Mouse (Mus musculus) spleen, embryonic (tissue): ENCODE measurements at regions not wholly inside any gene's neighbourhood (a gene's known extent, or its start where the extent isn't known, plus 50 kb on each side); places are given as distances from the start of the nearest gene placed in this dataset.

Experiments used
- CTCF ChIA-PET: fragments of 350-600 bp; sonication (Branson Sonifier 250); formaldehyde crosslinking; loops from one replicate; lab custom pipeline; 2022; lab: Charles Lee

DNA sequence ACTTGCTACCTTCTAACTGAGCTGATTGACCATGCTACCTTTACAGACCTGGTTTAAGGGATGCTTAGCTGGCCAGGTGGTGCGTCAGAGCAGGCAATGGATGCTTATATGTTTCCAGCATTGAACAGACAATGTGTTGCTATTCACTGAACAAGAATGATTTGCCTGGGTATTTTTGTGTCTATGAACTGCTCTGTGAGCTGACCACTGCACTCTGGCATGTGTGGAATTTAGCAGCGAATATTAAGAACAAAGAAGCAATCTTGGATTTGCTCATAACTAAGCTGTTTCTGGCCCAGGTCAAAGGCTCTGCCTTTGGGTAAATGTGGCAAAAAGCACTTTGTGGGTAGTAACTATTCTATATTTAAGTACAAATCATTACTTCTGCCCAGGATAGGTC, 58.3 kb upstream of the Ccdc39 start:
- CTCF ChIA-PET: no interaction called here

DNA sequence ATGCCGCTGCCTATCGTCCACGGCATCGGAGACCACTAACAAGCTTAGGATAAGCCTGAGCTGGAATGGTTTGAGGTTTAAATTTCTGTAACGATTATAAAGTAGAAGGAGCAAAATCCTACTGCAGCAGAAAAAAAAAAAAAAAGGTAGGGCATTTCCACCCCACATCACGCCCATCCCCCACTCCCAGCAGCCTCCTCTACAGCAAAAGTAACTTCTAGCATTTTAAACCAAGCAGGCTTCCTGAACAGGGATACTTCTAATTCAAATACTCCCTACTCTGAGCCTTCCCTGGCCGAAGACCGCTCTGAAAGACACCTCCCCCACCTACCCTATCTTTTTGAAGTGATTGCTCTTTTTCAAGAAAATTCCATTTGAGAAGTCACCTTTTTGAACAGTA, 59.2 kb upstream of the Ccdc39 start:
- CTCF ChIA-PET: no interaction called here

DNA sequence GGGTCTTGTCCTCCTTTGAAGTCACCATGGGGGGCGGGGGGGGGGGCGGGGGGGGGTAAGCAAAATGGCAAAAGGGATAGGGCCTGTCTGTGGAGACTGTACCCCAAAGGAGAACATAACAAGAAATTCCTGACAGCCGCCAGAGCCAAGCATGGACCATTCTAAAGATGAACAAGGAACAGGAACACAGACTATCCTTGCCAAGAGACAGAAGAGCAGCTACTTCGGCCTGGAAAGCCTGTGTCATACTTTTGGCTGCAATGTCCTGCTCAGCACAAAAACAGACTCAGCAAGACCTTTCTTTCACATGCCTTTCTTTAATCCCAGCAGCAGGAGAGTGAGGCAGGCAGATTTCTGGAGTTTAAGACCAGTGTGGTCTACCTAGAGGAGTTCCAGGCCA, 59.7 kb upstream of the Ccdc39 start:
- CTCF ChIA-PET: no interaction called here

DNA sequence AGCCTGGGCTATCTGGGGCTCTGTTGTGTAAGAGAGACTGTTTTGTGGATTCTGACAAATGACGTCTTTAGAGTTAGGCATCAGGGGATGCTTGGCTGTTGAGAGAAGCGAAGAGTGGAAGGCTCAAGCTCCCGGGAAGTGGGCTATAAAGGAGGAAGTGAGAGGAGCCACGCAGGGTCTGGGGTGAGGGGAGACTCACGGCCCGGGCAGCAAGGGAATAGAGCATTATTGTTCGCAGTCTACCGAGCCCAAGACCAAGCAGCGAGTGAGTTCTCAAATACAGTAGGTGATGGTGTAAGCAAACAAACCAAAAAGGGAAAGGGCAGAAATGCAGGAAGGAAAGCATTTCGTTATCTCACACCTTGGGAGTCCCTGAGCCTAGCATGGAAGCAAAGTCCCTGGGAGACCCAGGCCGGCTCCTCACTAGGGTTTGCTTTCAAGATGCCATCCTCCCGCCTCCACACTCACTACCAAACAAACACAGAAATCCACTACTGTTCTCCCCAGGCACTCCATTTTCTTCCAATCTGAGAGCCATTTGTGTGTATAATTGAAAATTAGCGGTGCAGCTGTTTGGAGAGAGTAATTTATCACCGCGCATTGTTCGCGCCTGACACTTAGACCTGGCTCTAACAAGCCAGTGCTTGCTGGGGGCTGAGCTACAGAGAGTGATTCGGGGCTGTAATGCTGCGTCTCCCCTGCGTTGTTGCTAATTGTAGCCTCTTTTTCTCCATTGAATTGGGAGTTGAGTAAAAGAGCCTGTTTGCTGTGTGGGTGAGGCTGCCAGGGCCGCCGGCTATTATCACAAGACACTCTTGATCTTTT, 61.0 kb upstream of the Ccdc39 start:
- CTCF ChIA-PET: no interaction called here

DNA sequence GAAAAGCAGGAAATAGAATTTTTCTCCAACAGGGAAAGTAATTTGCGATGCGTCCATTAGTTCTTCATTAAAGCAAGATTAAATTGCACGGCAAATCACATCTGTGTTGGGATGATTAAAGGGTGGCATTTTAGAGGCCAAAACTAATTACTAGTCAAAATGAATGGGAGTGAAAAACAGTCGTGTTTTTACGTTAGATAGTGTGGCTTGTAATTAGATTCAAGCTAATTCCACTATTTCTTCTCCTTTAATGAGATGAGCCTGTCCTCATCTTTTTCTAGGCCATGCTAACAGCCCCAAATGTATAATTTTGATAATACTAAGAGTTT, 61.5 kb upstream of the Ccdc39 start:
- CTCF ChIA-PET: no interaction called here

DNA sequence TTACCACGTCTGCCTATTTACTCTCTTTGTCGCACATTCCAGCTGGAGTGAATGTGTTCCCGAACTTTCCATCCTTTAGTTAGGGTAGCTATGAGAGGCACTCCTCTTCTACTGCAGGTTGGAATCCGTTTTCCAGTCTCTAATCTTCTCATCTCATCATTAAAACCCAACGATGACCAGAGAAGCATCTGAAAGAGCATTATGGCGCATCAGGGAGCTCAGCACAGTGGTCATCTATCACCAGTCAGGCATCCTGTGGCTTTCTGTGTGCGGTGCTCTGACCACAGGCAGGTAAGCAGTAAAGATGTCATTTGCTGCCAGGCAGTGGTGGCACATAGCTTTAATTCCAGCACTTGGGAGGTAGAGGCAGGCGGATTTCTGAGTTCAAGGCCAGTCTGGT, 63.0 kb upstream of the Ccdc39 start:
- CTCF ChIA-PET: interaction anchor here (0.6 kb wide), 1 partner anchor 25 kb away, joined by 6 read pairs; no protein-coding TSS in a partner anchor

DNA sequence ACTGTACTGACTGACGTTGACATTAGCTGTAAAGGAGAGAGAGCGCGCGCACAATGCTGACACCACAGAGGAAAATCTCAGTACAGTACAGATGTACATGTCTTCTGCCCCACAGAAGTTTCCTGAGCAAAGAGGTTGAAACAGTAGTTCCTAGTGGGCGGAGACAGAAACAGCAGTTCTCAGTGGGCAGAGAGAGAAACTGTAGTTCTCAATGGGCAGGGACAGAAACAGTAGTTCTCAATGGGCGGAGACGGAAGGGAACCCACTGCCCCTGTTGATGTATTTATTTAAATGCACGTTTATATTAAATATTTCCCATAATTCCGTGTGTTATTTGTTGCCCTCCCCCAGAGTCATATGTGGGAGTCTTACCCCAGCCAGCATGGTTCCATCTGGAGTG, 67.4 kb upstream of the Ccdc39 start:
- CTCF ChIA-PET: no interaction called here

DNA sequence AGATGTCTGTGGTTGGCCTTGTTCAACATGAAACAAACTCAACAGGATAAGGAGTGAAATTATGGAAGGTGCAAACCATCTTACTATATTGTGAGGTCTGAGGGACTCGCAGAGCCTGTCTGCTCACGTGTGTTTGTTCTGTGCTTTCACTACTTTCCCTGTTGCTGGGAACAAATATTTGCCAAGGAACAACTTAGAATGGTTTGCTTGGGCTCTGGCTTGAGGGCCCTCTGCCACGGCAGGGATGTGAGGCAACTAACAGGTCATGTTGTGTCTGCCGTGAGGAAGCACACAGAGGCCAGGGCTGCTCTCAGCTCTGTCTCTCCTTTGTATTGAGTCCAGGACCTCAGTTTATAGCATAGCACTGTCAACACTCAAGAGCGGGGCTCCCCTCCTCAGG, 69.4 kb upstream of the Ccdc39 start:
- CTCF ChIA-PET: no interaction called here

DNA sequence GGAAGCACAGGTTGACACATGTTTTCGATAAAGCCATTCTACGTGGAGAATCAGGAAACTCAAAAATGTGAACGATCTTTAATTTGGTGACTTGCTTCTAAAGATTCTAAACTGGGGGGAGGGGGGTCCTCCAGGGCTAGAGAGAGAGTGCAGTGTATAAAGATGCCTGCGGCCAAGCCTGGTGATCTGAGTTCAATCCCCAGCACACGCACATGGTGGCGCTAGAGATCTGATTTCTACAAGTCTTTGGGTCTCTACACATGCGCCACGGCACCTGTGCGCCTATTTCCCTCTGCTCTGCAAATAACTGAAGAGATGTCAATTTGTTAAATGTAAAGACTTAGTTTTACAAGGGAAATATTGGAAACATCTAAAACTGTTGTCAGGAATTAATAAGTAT, 70.3 kb upstream of the Ccdc39 start:
- CTCF ChIA-PET: no interaction called here

DNA sequence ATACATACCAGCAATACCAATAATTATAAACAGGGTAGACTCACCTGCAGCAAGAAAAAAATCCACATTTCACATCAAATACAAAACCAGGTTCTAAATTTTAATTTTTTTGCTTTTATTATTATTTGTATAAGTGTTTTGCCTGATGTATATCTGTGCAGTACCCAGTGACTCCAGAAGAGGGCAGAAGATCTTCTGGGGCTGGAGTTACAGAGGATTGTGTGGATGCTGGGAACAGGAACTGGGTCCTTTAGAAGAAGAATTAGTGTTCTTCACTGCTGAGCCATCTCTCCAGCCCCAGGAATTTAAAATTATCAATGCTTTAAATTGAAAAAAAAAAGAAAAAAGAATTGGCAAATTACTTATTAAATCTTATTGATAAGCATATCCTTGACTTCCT, 71.7 kb upstream of the Ccdc39 start:
- CTCF ChIA-PET: no interaction called here

DNA sequence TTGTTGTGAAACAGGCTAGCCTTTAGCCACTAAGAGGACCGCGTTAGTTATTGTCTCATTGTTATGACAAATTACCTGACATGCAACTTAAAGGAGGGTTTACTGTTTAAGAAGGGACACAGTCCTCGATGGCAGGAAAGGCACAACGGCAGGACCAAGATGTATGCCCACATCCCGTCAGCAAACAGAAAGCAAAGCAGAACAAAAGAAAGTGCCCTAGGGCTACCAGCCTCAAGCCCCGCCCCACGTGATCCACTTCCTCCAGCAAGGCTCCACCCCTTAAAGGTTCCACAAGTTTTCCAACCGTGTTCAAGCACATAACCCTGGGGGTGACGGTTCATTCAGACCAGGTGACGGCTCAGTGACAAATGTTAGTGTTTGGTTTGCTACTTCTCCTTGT, 72.2 kb upstream of the Ccdc39 start:
- CTCF ChIA-PET: no interaction called here

DNA sequence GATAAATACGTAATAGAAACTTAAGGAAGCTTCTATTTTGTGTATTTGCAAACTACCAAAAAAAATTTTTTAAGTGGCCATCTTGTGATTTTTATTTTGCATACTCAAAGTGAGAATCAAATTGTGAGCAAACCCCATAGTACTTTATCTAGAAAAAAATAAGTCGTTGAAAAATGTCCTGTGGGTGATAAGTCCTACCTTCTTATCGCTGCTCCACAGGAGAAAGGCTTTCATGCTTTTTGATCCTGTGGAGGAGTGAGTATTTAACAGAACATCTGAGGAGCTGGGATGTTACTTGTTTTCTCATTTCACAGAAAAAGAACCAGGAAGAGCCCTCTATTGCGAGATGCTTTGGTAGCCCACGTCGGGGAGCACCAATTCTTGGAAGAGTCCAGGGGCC, 72.7 kb upstream of the Ccdc39 start:
- CTCF ChIA-PET: no interaction called here

DNA sequence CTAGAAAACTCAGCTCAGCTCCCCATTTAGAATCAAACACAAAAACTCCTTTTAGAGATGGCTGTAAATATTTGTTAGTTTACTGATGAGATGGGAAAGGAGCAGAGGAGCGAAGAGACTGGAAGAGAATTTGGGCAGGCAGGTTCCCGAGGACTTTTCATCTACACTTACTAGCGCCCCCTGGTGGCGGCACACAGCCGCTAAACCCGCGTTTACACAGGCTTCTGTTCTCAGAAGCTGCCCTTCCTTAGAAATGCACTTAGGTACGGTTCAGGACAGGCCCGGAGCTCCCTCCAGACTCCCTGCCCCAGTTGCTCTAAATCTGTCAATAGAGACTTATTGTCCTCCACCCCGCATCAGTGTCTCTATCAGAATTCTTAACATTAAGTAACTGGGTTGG, 74.7 kb upstream of the Ccdc39 start:
- CTCF ChIA-PET: no interaction called here

DNA sequence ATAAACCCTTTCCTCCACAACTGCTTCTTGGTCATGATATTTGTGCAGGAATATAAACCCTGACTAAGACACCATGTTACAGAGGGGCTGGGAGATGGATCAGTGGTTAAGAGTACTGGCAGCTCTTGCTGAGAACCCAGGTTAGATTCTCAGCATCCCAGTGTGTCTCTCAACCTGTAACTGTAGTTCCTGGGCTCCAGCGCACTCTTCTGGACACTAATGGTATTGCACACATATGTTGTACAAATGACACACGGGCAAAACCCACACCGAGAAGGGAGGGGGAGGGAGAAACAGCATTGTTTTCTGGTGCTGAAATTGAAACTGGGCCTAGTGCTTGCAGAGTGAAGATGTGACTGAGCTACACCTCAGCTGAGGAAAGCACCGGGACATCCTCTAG, 81.0 kb upstream of the Ccdc39 start:
- CTCF ChIA-PET: no interaction called here

DNA sequence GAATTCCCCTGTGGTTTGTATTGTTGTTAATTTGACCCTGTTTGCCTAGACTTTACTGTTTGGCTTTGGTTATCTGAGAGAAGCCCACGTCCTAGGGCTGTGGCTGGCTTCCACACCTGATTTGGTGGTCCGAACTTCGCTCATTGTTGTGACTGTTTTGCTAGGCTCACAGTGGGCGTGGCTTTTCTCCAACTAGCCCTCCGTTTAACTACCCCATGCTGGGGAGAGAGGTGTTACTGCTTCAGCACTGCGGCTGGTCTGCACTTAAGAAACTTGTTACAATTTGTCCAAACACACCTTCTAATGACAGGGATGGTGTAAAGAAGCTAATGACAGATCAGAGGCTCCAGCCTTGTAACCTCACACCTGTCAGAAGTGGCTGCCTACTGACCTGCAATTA, 64.7 kb upstream of the Fxr1 start:
- CTCF ChIA-PET: interaction anchor here (0.5 kb wide), 1 partner anchor 70 kb away, joined by 4 read pairs; no protein-coding TSS in a partner anchor

DNA sequence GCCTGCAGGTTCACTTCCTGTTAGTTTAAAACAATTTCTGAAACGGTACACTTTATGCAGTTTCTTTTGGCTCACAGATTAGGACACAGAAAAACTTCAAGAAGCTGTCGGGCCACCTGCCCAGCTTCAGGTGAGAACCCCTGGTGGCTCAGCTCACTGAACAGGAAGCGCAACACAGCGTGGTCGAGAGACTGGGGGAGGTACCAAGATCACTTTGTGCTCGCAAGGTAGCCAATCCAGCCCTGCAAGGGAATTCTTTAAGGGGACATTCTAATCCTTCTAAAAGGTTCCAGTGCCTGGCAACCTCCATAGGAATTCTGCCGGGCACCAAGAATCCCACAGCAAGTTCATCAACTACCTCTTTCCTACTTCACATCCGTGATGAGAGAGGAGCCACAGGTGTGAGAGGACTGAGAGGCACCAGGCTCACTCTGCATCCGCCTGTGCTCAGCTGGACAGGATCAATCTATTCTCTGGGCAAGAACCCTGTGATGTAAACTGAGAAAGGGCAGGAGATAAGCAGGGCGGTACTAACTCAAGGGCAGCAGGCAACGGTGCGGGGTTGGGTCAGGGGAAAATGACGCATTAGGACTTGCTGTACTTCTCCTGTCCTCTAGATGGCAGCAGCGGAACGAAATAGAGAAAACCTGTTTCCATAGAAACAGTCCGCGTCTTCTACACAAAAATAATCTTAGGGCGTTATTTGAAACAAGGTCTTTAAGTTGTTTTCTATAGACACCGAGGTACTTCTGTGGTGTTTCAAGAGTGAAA, 63.7 kb upstream of the Fxr1 start:
- CTCF ChIA-PET: interaction anchor here (0.5 to 0.6 kb wide), 3 partner anchors 70 to 1049 kb away, joined by 3 to 5 read pairs (median 4); no protein-coding TSS in a partner anchor

DNA sequence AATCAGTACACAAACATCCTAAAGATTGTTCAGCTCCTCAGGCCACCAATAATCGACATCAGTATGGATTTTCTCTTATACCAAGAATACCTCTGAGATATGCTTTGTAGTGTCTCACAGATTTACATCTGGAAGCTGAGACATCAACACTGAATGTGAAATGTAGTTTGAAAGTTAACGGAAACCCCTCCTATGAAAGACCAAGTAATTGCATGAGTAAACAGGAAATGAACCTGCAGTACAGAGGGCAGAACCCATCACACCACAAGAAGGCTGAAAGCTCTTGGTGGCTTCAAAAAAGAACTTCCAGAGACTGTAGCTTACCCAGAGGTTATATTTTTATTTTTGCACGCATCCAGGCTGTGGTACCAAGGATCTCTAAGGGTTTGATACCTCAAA, 63.1 kb upstream of the Fxr1 start:
- CTCF ChIA-PET: interaction anchor here (0.6 kb wide), 2 partner anchors 98 to 1048 kb away, joined by 3 to 5 read pairs; no protein-coding TSS in a partner anchor

DNA sequence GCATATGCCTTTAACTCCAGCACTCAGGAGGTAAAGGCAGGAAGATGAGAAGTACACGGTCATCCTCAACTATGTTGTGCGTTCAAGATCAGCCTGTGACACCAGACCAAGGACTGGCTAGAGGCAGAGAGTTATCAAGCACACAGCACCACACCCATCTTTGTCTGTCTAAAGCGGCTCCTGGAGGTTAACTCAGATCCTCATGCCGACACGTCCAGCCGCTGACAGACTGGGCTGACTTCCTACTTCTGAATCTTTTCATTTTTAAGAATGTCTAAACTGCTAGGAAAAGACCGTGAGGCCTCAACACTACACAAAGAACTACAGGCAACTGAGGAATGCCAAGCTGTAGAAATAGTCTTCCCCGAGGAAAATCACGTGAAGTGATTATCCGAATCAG, 62.1 kb upstream of the Fxr1 start:
- CTCF ChIA-PET: no interaction called here

DNA sequence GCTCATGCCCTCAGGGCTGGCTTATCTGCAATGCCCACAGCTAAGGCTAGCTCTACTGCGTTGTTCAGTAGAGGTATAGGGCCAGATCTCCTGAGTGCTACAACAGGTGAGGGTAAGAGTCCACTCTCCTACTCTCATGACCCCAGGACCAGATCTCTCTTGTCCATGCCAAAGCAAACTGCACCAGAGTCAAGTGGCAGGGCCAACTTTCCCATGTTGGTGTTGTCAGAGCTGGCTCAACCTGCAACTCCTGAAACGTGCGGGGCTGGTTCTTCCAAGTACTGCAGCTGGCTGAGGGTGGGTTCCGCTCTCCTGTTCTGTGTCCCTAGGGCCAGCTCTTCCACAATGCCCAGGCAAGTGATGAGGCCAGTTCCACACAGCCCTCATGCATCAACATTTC, 61.5 kb upstream of the Fxr1 start:
- CTCF ChIA-PET: no interaction called here

DNA sequence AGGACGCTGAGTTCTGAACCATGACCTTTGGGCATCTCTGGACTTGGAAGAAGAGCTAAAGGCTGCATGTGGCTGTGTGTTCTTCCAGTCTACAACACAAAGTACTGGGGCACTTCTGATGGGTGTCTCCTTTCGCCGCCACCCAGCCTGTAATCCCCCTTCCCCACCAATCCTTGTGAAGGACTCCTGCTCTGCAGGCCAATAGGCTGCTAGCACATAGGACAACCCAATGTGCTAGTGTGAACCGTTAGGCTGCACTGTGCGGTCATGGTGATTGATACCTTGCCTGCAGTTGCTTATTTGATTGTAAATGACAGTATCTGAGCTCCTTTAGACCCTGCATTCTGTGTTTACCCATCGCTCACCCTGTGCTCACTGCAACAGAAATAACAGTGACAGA, 59.5 kb upstream of the Fxr1 start:
- CTCF ChIA-PET: no interaction called here

DNA sequence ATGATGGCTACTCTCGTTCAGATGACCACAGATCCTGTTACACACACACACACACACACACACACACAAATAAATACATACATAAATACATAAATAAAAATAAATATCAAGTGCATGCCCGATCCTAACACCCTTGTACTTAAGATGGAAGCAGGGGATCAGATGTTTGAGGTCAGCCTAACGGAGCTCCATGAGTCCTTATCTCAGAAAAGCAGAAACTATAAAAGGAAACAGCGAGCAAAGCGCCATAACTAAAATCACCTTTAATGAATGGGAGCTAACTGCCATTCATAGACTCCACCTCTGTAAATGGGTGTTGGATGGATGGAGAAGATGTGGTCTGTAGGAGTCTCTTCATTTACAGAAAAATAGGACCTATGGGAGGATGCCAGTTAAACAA, 56.8 kb upstream of the Fxr1 start:
- CTCF ChIA-PET: no interaction called here

DNA sequence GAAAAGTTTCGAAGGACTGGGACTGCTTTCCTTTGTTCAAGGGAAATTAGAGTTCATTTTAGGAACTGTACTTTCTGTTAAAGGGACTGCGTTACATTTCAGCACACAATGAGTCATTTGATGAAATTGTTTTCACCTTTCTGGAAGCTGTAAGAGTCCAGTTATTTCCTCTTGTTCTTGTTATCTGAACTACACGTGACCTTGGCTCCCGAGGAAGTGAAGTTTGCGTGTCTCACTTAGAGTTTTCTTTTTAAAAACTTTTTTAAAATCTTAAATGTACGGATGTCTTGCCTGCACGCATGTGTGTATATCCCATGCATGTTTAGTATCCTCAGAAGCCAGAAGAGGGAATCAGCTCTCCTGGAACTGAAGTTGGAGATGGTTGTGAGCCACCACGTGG, 52.6 kb upstream of the Fxr1 start:
- CTCF ChIA-PET: no interaction called here
